Comparison of ENCODE assay signal across 13 mouse cellular contexts in the genomic region with DNA sequence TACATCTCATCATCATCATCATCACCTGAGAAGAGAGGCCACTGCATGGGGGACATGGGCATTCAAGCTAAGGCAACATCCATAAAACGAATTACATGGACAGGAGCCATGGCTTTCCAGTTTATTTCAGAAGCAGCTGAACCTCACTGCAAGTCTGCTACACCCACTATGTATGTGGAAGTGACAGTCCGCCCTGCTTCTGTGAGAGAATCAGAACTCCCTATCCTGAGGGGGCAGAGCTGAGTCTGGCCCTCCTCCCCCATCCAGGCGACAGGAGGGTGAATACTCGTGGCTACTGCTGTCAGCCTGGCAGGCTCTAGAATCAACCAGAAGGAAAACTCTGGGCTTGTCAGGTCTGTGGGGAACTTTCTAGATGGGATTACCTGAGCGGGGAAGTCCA.
"Had no signal": no experiment of that assay in that cellular context is flagged by ENCODE, and none has a peak within 500 bp of the region (broad histone marks: within the 10 kb centered on the region; RNA-seq: fewer than 3 reads in every experiment).

No protein-coding gene starts in this region.

- H3K27ac ChIP-seq: liver, embryonic 15.5 days; midbrain, embryonic 13.5 days had no signal

- H3K4me3 ChIP-seq: limb, embryonic 10.5 days; liver, embryonic 15.5 days; midbrain, embryonic 13.5 days had no signal

- DNase-seq: kidney, adult 8-10 months; kidney, postnatal 25 days; lung, adult 2 months; lung, postnatal 36 days; spleen, adult 18-20 months; thymus, adult 18-20 months; thymus, postnatal 14 days had no signal

- ATAC-seq: inflammation-experienced regulatory T-cells, adult 6 months; intestine, postnatal 0 days; lung, postnatal 0 days; midbrain, embryonic 13.5 days had no signal
